Mouse (Mus musculus) left cerebral cortex, postnatal 4 days (tissue): ENCODE results near the gene Daam1. TPM values are rescaled to one million over a fixed set of nuclear protein-coding genes. Genes with fewer than 3 reads are reported as not detected.
A peak's percentile ranks its signal among the peaks of the same experiment; 100 is the strongest.

Experiments
- DNase-seq: peaks from one replicate; pipeline ENCODE4 v3.0.0-alpha.2; 2022
- intact Hi-C: fragments of 180-260 bp; cut with DNase I; formaldehyde crosslinking; loops from one replicate; pipeline ENCODE4 v1.15.1; 2025
- total RNA-seq, 2 experiments: library from RNA; stranded (reverse); gene quantifications; 2 replicates each; pipeline ENCODE4 v1.2.3; 2021

The Daam1 gene
- total RNA-seq, 2 experiments from 2014 or later: 152 to 157 TPM

DNA sequence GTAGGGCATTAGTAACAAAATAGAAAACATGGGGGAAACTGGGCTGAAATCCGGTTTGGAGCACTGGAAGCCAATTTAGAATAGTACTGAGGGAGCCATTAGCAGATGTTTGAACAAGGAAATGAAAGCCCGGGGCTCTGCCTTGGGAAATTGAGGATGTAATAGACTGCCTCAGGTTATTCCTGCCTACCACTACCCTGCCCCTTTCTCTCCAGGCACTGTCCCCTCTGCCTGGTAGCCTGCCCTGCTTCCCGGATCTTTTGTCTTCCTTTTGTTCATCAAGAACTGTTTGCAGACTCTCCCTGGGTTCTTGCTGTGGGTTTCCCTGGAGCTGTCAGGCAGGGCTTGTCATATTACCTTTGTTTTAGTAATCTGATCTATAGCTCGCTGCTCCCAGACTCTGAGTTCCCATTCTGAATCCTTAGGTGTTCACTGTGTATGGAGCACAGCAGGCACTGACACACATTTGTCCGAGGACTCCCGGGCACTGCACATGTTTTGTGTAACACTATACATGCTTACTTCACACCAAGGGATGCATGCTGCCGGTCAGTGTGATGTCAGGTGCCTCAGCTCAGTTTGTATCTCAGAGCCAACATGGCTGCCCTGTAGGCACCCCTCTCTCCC lies 61.0 kb downstream of the Daam1 start:
- intact Hi-C loops: no loop called here
- DNase-seq: no peak

DNA sequence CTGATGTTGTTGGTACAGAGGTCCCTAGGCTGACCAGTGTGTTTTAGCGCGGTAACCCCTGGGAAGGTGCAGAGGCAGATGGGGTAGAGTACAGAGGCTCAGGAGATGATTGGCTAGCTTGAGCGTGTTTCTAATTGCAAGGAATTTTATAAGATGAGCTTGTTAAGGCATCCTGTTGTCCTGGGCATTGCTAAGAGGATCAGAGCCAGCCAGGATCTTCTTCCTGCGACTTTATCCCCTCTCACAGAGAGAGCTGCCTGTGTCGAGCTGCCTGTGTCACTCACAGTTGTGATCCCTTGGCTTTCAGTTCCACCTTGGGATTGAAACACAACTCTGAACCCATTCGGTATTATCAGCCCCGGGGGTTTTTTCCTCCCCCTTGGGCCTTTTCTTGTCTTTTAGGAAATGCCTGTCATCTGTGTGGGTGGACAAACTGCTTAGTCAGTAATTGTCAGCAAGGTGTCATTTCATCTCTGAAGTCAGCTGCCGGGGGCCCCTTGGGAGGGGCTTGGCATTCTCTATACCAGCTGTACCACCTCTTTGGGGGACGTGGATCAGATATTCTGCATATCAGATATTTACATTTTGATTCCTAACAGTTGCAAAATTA lies 62.2 kb downstream of the Daam1 start:
- no peak for DNase-seq
- intact Hi-C loops: no loop called here

DNA sequence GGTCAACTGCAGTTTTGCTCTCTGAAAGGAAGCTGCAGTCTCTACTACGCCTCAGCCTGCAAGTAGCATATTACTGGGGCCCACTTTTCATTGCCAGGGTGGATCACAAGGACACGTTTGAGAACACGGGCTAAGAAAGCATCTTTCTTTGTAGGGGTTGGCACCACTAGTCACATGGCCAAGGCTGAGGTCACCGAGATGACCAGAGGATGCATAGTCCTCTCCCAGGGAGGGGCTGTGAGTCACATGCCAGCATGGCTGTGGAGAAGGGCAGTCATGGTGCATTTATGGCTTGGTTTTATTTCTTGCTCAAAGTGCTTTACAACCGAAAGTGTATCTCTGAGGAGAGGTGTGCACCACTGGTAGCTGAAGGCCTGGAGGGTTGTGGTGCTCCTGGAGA lies 67.4 kb downstream of the Daam1 start:
- DNase-seq: no peak
- intact Hi-C loops: no loop called here

DNA sequence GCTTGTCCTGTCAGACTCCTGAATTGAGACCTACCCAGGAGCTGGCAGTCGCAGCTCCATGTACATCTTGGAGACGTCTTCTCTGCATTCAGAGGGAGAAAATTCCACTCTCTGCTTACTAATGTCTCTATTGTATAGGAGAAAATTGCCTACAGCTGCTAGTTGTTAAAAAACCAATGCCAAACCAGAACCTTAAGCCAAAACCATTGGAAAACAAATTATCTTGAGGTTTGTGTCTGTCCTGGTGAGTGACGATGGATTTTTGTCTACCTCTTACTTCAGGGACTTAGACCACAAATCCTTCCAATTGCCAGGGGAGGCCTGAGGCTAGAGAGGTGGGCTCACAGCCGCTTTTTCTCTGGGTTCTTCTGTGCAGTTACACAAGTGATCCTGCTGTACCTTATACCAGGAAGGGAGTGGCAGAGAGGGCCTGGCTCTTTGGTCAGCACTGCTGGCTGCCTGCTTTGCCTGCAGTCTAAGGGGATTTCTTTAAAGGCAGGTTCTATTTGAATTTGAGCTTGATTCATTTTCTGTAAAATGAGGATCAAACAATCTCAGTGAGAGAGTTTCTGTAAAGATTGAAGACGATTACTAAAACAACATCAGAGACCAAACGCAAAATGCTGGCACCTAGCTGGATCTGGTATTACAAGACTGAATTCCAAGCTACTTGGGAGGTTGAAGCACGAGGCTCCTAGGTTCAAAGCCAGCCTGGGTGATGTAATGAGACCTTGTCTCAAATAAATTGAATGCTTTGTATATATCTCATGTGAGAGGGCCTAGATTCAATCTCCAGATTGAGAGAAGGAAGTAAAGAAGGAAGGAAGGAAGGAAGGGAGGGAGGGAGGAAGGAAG lies 68.0 kb downstream of the Daam1 start:
- no peak for DNase-seq
- intact Hi-C loops: no loop called here

DNA sequence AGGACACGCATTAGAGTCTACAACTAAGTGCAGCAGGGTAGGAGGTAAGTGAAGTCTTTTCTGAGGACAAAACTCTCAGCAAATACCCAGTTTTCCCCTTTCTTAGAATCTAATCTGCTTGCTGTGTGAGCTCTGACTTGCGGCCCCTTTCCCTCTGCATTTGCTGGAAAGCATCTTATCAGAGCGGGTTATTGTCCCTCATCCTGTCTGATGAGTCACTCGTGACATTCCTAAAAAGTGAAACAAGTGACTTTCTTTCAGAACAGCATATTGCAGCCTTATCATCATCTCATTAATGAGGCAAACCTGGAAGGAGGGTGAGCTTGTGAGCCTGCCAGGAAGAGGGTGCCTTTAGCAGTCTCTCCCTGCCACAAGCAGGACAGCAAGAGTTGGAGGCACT lies 68.7 kb downstream of the Daam1 start:
- intact Hi-C loops: no loop called here
- no peak for DNase-seq

DNA sequence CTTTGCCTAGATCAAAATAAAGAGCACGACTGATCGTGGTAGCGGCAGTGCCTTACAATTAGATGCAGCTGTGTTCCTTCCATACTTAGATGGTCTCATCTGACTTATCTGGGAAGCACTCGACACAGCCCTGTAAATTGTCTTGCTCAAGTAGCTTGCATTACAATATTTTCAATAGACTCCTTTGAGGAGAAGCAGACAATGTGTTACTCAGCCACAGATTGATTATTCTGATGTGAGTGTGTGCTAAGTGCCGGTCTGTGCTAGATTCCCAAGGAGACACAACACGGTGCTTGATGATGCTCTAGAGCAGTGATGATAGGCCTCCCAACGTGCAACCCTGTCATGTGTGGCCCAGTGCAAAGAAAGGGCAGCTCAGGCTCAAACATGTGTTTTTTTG lies 70.3 kb downstream of the Daam1 start:
- no peak for DNase-seq
- intact Hi-C loops: no loop called here

DNA sequence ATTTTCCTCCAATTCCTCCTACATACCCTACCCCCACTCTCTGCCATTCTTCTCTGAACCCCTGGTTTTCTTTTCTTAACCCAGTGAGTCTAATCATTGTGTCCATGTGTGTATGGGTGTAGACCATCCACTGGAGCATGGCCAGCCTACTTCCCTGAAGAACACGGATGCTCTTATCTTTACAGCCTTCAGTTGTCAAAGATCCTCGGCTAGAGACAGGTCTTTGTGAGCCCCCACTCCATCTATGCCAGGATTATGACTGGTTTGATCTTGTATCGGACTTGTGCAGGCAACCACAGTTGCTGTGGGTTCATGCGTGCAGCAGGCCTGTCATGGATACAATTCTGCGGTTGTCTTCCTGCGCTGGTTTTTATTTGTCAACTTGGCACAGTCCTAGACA lies 71.0 kb downstream of the Daam1 start:
- no peak for DNase-seq
- intact Hi-C loops: no loop called here

DNA sequence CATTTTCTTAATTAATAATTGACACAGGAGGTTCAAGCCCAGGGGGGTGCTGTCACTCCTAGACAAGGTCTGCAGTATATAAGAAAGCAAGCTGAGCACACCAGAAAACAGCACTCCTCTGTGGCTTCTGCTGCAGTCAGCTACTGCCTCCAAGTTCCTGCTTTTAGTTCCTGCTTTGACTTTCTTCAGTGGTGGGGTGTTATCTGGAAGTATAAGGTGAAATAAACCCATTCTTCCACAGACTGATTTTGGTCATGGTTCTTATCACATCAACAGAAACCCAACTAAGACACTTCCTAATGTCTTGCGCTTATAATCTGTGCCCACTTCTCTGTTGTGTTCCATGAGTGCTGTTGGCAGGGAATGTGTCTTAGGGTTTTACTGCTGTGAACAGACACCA lies 71.4 kb downstream of the Daam1 start:
- no peak for DNase-seq
- intact Hi-C loops: no loop called here

DNA sequence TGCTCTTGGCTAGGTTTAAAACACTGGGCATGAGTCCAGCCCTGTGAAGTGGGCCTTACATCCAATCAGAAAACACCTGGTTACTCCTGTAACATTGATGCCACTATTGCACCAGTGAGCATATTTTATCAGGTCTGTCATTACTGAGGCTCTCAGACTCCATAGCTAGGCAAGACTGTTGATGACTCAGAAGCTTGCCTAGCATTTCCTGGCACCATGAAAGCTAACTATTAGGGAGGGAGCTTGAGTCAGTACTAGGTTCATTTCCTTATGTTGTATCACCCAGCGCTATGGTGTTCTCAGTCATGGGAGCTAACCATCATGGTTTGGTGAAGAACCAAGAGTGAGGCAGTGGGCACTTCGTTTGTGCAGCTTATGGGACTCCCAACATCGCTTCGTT lies 72.3 kb downstream of the Daam1 start:
- intact Hi-C loops: no loop called here
- DNase-seq: no peak

DNA sequence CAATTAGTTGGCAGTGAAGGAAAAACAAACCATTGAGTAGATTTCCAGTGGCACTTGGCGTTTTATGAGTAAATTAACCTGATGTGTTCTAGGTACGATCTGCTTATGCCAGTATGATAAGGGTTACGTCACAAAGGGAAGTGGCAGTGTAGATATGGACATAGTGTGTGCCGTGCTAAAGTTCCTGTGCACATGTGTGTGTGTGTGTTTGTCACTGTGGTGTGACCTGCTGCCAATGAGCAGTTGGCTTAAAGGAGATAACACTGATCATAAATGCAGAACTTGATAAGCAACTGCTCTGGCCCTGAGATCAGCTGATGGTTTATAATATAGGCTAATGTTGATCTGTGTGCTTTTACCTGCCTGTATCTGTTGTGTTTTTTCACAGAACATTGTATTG lies 73.4 kb downstream of the Daam1 start:
- DNase-seq: no peak
- intact Hi-C loops: no loop called here

DNA sequence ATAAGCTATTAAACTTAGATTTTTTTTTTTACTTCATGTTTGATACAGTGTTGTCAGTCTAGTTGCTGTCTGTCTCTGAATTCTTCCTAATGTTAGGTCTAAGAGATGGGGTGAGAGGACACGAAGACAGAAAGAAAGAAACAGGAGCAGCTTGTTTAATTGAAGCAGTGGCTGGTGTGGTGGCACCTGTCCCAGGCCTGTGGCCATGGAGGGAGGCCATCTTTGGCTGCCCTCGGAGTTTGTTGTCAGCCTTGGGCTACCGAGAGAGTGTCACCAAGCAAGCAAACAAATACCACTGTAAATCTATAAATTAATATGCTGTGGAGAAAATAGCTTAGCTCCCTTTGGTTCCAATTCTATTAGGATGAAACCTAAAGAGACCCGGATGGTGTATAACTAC lies 74.0 kb downstream of the Daam1 start:
- DNase-seq: peak; percentile 17
- intact Hi-C loops: no loop called here

DNA sequence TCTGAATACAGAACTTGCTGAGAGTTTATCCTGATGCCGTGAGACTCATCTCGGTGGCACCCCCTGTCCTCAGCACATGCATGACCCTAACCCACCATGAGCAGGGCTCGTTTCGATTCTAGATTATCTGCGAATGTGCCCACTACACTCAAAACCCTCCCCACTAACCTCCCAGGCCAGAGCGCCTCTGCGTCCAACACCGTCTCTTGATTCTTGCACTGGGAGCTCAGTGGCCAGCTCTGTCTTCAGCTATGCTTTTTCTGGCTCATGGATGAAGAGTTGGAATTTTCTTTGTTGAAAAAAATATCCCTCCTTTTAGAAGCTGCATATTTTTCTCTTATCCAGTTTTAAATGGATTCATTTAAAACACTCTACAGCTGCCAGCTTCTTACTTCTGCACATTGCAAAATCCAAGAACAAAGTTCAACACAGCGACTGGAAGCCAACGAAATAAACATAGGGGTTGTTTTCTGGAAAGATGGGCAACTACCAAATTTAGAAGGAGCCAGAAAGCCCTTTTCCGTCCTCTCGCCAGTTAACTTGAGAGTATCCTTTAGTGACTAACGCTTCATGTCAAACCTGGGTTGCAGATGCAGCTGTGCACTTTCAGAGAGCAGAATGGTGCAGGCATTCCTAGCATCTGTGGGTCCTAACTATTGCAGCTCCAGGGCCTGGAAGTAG lies 74.9 kb downstream of the Daam1 start:
- intact Hi-C loops: no loop called here
- DNase-seq: no peak

DNA sequence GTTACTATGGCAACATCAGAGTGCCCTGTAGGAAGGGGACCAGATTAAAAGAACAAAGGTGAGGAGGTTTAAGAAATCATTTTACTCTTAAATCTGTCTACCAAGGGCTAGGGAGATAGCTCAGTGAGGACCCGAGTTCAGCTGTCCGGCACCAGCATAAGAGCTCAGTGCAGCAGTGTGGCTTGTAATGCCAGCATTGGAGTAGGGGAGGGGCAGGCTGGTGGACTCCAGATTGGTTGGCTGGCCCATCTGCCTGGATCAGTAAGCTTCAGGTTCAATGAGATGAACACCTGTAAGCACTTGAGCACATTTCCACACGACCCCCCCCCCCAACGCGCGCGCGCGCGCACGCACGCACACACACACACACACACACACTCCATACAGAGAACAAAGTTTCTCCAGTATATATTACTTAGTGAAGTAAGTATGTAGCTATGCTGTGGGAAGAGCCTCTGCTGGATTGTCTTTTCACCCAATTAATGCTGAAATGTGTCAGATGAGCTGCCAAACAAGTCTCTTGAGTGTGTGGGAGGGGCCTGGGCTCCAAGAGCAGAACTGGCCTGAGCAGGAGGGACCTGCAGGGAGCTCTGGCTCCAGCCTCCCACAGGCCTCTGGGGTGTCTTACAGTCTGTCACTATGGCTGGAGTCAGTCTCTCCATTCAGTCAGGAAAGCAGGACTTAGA lies 75.8 kb downstream of the Daam1 start:
- DNase-seq: peak; percentile 71
- intact Hi-C loops: no loop called here

DNA sequence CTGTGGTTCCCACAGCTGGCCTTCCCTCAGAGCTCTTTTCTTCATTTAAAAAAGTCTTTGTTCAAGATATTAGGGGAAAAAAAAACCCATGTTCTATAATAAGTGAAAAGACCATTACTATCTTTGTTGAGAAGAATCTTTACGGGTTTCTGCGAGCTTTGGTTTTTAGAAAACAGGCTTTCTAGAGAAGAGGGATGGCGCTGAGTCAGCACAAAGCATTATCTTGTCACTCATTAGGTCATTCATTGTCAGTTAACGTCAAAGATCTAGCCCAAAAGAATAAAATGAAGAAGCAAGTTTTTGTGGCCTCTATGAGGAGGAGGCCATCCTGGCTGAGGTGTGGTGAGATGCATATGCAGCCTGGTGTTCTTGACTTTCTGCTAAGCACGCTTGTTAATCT lies 78.1 kb downstream of the Daam1 start:
- no peak for DNase-seq
- intact Hi-C loops: no loop called here

DNA sequence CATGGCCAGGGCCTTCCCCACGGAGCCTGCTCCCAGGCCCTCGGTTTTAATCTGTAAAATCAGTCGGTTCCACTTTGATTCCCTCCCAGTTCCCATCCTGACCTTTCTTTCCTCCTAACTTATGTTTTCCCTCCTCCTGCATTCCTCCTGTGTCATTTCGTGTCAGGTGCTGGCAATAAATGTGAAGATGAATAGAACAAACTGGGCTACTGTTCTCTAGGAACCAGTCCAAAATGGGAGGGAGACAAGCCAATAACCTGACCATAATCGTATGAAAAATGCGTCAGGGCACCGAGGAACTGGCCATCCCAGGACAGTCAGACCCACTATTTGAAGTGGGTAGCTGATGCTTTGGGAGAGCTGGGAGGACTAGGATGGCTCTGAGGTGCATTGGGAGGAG lies 79.4 kb downstream of the Daam1 start:
- intact Hi-C loops: no loop called here
- DNase-seq: no peak

DNA sequence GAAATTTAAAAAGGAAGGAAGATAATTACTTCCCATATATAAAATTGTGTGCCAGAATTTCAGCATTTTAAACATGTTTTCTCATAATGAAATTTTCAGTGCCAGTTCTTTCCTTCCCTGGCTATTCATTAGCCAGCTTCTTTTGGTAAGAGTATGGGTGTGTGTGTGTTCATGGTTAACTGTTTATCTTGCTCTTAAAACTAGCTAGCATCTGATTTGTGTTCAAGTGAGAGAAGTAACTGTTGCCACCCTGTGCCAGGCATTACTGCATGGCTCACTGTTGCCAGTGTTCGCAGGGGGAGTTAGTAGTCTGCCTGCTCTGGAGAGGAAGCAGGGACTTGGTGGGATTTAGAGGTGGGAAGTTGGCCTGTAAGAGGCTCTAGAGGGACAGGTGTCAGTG lies 81.4 kb downstream of the Daam1 start:
- DNase-seq: no peak
- intact Hi-C loops: no loop called here

DNA sequence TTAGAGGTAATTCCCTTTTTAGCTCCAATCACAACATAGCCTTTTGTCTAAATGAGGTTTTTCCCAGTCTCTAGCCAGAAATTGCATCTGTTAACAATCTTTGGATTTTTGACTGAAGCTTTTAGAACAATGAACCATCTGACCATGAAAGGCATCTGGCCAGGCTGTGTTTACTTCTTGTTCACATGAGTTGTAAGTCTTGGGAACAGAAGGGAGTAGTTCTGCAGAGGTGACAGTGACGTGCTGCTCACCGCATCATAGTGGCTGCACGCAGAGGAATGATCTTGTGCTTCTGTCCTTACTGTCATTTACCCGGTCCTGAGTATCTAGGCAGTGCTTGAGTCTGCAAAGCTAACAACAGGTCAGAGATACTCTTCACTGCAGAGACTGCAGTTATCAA lies 88.3 kb downstream of the Daam1 start:
- intact Hi-C loops: no loop called here

DNA sequence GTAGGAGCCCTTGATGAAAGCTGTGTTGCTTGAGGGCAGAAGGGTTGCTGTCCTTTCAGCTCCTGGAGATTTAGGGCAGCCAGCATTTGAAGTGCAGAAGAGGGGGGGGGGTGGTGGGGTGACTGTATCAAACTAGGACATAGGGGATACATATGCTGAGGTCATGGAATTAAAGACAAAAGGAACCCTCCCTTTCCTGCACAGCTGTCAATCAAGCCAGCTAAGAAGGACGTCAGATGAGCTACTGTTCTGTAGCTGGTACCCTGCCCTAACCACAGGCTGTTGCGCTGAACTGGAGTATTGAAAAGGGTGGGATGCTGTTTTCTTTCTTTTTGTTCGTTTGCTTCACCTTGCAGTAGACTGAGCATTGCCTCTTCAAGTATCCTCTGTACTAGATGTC lies 89.1 kb downstream of the Daam1 start:
- no peak for DNase-seq
- intact Hi-C loops: no loop called here

More for the DNA sequence above, 88.3 kb downstream of the Daam1 start:
- DNase-seq: no peak

DNA sequence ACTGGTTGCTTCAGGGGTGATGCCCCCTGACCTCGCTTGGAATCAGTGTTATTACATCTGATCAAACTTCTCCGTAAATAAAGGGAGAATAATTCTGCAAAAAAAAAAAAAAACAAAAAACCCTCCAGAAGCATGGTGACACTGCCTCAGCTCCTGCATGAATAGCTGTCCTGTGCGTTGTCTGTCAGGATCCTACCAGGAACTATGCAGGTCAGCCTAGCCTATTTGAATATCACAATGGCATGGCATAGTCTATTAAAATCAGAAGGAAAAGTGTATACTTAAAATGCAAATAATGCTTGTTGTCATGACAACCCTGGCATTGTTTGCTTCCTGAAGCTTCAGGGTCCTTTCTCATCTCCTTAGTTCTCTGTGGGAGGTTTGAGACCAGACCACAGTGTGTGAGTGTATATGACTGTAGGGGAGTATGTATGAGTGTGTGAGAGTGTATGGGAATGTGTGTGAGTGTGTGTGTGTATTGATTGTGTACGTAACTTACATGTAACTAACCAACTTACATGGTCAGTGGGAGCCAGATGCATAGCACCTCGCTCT lies 92.0 kb downstream of the Daam1 start:
- intact Hi-C loops: no loop called here
- no peak for DNase-seq

DNA sequence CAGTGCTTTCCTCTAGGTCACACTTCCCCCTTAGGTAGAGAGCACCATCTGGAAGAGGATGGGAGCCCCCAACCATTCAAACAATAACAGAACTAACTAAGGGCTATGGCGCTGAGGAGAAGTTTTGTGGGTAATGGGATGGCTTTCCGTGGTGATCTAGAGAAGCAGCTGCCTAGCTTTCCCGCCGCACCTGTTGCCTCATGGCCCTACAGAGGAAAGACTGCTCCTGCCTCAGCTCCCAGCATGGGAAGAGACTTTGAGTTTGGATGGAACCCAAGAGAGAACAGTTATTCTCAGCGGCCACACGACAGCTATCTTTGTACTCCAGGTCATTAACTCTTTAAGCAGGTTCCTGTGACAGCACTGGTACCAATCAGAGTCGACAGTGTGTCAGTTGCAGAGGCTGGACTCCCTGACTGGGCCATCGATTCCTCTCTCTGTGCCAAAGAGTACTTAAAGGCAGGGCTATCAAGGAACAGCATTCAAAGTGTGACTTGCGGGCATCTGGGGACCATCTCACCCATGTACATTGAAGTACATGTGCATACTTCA lies 94.2 kb downstream of the Daam1 start:
- intact Hi-C loops: no loop called here
- no peak for DNase-seq
